Mouse (Mus musculus) liver, postnatal 0 days (tissue): Measurements from ENCODE around the gene Spen.

Experiments
- CTCF ChIP-seq: sonication (generic); IDR thresholded peaks from 2 replicates; pipeline ENCODE4 v1.5.1; 2016; ENCODE audit warnings: antibody characterized with exemption, low read depth
- EP300 ChIP-seq: IDR thresholded peaks from 2 replicates; pipeline ENCODE4 v1.6.1; 2016; ENCODE audit warnings: antibody characterized with exemption, low read depth, mild to moderate bottlenecking

- TF ChIP-seq CTCF, result no peak
- TF ChIP-seq EP300, result no peak
Observed at GRCm38 (mm10) chr4:141458888-141459287, 79.5 kb downstream of the Spen start.
